Mouse (Mus musculus) kidney, postnatal 10 days (tissue): Measurements from ENCODE around the gene Ccdc149.

Source experiments
- DNase-seq: peaks from one replicate; pipeline ENCODE4 v3.0.0; 2021; ENCODE audit warnings: mixed read lengths

Gene Ccdc149

GRCm38 (mm10) chr5:52438946-52439345 is 32.4 kb downstream of the Ccdc149 start:
- DNase-seq, result peak; percentile 13

DNA sequence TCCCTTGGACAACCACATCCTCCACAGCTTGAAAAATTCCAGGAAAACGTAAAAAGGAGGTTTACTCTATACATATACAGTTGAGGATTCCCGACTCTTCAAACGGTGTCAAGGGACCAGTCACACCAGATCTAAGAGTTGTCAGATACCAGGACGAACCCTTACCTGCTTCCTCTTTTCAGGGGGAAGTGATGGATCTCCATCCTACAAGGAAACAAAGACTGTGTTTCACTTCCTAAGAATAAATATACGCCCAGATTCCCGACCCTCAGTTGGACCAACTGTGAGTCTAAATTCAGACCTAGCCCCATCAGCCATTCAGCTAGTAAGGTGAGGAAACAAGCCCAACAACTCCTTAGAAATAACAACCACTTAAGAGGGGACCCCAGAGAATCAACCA is 35.8 kb downstream of the Ccdc149 start:
- DNase-seq, result no peak

GRCm38 (mm10) chr5:52431276-52431844 is 40.0 kb downstream of the Ccdc149 start:
- peak; percentile 39 for DNase-seq

DNA sequence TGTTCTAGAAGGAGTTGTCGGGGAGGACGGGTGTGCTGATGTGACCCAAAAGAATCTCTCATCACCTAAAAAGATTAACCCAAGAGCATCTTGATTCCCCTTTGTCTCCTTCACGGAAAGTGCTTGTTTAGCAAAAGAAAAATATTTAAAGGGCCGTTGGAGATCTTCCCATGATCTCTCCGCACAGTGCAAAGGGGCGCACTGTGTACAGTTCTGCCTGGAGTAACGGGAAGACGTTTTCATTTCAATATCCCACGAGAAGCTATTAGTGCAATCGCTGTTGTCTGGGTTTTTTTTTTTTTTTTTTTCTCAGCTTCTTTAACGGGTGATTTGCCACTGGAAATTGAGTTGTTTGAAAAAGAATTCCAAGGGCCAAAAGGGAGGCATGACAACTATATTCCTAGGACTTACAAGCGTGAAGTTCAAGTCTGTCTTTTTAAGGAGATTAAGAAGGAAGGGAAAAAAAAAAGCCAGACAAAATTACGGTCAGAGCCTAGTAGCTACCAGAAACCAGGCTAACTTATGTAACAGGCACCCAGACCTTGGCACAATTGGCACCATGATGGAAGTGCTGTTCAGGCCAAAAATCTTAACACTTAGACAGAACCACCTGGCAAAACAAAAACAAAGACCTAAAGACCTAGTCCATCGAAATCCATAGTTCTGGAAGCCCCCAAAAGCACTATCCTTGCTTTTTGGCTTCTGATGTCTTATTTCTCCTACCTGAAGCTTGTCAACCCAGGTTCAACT is 41.4 kb downstream of the Ccdc149 start:
- DNase-seq, result no peak

DNA sequence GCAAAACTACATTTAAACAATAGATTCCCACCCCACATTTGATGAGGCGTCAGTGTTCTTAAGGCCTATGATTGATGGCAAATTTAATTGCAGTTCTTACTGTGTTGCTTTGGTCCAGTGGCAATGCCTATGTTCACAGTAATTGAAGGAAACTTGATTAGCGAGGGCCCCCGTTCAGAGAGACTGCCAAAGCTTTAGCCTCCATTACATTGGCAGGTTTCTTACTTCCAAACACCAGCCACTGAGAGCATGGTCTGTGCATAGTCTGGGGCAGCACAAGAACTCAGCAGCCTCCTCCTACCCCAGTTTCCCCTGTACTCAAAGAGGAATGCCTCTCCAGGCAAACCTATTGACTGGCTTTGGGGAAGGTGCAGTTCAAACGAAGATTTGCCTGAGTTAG is 42.7 kb downstream of the Ccdc149 start:
- DNase-seq, result no peak

DNA sequence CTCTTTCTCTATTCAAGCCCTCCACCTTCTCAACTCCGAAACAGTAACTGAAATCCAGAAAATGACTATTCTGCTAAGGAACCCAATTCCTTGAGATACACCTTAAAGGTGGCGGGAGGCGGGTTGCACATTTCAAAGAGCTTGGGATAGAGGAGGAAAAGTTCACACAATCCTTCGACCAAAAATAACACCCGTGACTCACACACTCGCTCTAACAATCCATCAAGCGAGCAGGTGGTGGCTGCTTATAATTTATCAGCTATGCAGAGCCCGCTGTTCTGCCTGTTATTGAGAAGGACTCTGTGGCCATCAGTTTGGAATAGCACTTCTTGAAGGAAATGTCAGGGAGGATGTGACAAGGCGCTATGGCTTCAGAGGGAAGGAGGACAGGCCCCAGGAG is 45.5 kb downstream of the Ccdc149 start:
- no peak for DNase-seq

GRCm38 (mm10) chr5:52423893-52424292 is 47.4 kb downstream of the Ccdc149 start:
- no peak for DNase-seq

DNA sequence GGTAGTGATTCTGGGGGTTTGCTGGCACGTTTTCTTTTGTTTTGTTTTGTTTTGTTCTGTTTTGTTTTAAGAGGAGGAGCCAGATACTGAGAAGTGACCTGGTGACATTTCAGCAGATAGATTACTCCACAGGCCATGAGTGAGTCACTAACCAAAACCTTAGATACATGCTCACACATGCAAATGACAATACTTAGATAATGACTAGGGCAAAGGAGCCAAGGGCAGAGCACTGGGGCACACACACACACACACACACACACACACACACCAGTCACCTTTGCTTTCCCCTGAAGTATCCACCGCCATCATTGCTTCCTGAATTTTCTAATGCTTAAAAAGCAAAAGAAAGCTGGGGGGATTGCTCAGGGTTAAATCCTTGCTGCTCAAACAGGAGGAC is 54.8 kb downstream of the Ccdc149 start:
- DNase-seq, result no peak

DNA sequence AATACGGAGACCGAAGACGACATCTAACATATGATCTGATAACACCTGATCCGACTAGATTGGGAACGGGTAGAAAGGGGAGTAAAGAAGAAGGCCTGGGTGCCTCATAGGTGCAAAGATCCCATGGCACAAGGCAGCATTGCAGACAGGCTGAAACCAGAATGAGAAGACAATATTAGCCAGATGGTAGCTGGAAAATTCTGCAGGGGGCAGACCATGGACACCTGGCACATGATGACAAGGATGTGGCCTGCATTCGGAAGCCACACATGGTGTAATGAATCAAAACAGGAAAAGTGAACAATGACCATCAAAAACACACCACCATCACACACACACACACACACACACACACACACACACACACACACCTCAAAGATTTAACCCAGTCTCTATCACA is 55.4 kb downstream of the Ccdc149 start:
- no peak for DNase-seq

- DNase-seq, result no peak
These were observed 56.1 kb downstream of the Ccdc149 start for GRCm38 (mm10) chr5:52415193-52415592.

DNA sequence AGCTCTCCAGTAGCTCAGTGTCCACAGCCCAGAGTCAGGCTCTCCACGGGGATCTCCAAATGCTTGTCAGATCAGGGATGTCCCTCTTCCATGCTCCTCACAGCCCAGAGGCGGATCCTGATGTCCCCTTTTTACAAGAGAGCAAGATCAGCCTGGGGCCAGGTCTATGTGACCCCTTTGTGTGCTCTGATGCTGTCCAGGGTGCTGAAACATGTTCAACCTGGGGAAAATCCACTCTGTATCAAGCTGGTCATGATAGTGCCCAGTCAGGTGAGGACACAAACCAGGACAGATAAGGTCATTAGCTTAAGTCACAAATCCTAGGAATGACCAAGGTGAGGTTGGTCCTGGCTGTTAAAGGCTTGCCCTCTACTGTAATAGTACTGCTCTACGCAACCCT is 59.8 kb downstream of the Ccdc149 start:
- peak; percentile 55 for DNase-seq

- DNase-seq, result no peak
These were observed 61.1 kb downstream of the Ccdc149 start for GRCm38 (mm10) chr5:52410197-52410596.

- no peak for DNase-seq
These were observed 62.5 kb downstream of the Ccdc149 start for GRCm38 (mm10) chr5:52408668-52409315.

DNA sequence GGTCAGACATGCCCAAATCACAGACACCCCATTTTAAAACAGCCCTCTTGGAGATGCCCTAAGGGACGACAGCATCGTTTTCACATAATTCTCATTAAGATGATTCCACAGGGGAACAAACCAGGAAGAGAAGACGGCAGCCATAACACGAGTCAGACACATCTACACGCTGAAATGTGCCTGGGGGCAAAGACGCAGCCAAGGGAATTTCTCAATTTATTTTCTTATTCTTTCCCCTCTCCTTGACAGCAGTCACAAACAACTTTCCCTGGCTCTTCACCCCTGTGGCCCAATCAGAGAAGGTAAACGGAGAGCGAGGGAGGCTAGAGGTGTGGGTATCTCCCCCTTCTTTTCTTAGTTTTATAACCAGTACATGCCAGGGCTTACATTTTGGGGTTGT is 66.9 kb downstream of the Ccdc149 start:
- DNase-seq, result no peak

- no peak for DNase-seq
These were observed 77.6 kb downstream of the Ccdc149 start for GRCm38 (mm10) chr5:52393756-52394155.

- DNase-seq, result no peak
These were observed 79.8 kb downstream of the Ccdc149 start for GRCm38 (mm10) chr5:52391471-52391870.

DNA sequence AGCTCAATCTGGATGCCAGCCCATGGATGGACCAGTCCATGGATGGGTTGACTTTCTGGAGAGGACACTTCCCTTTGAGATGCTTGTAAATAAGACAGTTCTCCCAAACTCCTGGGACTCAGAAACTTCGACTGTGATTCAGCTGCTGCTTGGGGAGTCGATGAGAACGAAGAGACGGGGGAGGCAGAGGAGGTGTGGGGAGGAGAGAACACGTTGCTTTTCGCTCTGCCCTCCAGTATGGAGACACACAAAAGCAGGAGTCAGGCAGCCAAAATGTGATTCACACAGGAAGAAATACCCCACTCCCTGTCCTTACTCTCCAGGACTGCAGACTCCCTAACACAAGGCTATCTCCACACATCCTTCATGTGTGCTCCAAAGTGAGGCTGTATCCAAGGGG is 80.9 kb downstream of the Ccdc149 start:
- no peak for DNase-seq

DNA sequence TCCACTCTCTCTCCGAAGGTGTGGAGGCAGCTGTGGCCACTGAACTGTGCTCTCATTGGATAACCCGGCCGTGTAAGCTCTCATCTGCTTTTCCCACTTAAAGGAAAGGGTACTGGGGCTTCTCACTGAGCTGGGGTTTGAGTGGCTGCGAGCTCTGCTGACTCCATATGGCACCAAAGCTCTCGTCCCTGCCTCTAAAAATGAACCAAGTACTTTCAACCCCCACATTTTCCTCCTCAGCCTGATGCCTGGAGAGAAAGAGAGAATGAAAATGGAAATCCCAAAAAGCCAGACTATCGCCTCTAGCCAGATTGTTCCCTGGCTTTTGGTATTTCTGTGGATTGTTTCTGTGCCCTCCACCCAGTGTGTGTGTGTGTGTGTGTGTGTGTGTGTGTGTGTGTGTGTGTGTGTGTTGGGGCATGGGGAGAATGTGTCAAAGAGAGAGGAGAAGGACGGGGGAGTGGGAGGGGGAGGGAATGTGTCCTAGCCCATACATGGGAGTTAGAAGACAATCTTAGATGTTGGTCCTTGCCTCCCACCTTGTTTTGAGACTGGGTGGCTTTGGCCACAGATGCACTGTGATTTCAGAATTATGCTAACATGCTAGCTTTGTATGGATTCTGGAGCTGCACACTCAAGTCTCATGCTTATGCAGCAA is 83.1 kb downstream of the Ccdc149 start:
- no peak for DNase-seq

DNA sequence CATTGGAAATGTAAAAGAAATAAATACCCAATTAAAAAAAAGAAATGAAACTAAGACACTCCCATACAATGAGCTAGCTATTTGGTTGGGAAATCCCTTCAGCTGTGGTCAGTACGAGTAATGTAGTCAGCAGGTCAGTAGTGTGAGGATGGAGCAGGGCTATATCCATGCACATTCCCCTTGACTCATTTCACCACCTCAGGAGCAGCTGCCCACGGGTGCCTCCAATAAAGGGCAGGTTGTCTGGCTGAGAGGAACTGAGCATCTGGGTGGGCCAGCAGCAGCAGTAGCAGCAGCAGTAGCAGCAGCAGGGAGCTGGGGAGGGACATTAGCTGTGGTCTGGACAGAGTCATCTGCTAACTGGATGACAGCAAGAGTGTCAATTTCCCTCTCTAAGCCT is 85.3 kb downstream of the Ccdc149 start:
- no peak for DNase-seq

DNA sequence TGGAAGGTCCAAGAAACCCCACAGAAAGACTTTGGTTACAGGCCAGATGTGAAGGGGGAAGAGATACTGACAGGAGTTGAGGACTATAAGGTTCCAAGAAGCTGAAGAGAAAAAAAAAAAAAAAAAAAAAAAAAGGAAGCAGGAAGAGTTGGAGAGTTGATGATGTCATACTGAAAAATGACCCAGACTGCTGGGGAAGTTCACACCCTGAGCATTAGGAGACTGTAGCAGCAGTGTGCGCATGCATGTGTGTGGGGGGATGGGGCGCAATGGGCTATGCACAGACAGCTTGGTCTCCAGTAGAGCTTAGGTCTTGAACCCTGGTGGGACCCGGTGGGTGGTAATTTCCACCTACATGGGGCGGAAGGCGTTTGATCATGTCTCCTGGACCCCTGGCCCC is 87.6 kb downstream of the Ccdc149 start:
- DNase-seq, result no peak

DNA sequence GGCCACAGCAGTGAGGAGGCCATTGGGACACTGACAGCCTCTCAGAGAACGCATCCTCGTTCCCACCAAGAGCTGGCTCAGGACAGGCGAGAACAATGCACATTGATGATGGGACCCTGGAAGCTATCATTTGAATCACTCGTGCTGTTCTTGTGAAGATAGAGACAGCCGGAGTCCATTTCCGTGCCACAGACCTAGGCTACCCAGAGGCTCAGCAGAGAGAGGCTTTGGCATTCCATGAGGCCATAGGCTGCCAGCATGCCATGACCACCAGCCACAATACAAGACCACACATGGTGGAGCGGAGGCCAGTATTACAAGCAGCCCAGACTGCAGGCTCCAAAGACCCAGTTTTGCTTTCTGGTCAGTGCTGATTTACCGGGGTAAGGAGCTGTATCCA is 88.5 kb downstream of the Ccdc149 start:
- no peak for DNase-seq

GRCm38 (mm10) chr5:52375847-52376246 is 95.5 kb downstream of the Ccdc149 start:
- no peak for DNase-seq

DNA sequence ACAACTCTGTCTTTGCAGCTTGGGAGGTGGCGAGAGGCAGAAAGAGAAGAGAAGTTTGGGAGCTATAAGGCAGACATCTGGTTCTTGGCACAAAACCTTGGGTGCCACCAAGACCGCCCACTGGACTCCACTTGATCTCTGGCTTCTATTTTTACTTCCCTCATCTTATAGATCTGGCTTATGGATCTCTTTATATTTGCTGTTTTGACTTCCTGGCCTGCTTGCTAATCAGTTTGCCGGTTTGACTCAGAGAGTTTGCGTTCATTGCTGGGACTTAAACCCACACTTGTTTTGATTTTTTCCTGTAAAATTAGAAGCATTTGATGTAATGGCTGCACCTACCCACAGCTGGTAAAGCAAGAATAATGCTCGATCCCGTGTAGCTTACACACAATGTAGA is 100.4 kb downstream of the Ccdc149 start:
- DNase-seq, result no peak
